Mouse (Mus musculus): ENCODE results near the gene Cryga. TPM values are rescaled to one million over a fixed set of nuclear protein-coding genes. Genes with fewer than 3 reads are reported as not detected.

Gene Cryga
- 0.26 TPM in 1 of 2 replicates, not detected in the other for polyA plus RNA-seq (2015; fragmentation: Nextera tagmentation; extraction: Ambion mirVana)

GRCm38 (mm10) chr1:65103273-65103672 is at the start of gene Cryga:
Gene Cryga (minus strand): TSS chr1:65103373.
- Histone ChIP-seq H3K9ac (no peak within 1 kb of the TSS), H3K27ac (replicated peaks) (no peak within 1 kb of the TSS), H3K9me3 (no peaks in the 10 kb centered on the region), H3K4me3 (no peak within 1 kb of the TSS), H3K36me3 (no peaks in the 10 kb centered on the region), H3K27me3 (no peaks in the 10 kb centered on the region), H3K4me2 (no peak within 1 kb of the TSS), H3K4me1 (replicated peaks) (no peaks in the 10 kb centered on the region)
- WGBS: 87% methylated on average over 11 of the region's 11 CpGs
- no peak for ATAC-seq (ENCODE audit: low FRiP score, low read depth)

- no peaks in the 10 kb centered on the region for H3K9me3 ChIP-seq
- no peaks in the 10 kb centered on the region for H3K4me1 ChIP-seq (replicated peaks)
- no peak overlapping the region for H3K27ac ChIP-seq (replicated peaks)
- no peaks in the 10 kb centered on the region for H3K27me3 ChIP-seq
- no peak overlapping the region for H3K4me3 ChIP-seq
- H3K9ac ChIP-seq: no peak overlapping the region
- no peak overlapping the region for H3K4me2 ChIP-seq
- no peaks in the 10 kb centered on the region for H3K36me3 ChIP-seq
- no peak for ATAC-seq (ENCODE audit: low FRiP score, low read depth)
- 78% methylated on average over 3 of the region's 3 CpGs for WGBS
Measured at GRCm38 (mm10) chr1:65147971-65148370, 44.8 kb upstream of the Cryga start.

- 88% methylated on average over 5 of the region's 5 CpGs for WGBS
- no peak overlapping the region for H3K27ac ChIP-seq (replicated peaks)
- H3K27me3 ChIP-seq: no peaks in the 10 kb centered on the region
- no peaks in the 10 kb centered on the region for H3K36me3 ChIP-seq
- H3K4me3 ChIP-seq: no peak overlapping the region
- no peak overlapping the region for H3K9ac ChIP-seq
- ATAC-seq (ENCODE audit: low FRiP score, low read depth): no peak
- H3K9me3 ChIP-seq: no peaks in the 10 kb centered on the region
- H3K4me2 ChIP-seq: no peak overlapping the region
- no peaks in the 10 kb centered on the region for H3K4me1 ChIP-seq (replicated peaks)
Measured at GRCm38 (mm10) chr1:65147326-65147725, 44.2 kb upstream of the Cryga start.

GRCm38 (mm10) chr1:65146601-65147000 is 43.4 kb upstream of the Cryga start:
- H3K9ac ChIP-seq: no peak overlapping the region
- no peaks in the 10 kb centered on the region for H3K4me1 ChIP-seq (replicated peaks)
- no peaks in the 10 kb centered on the region for H3K27me3 ChIP-seq
- WGBS: 67% methylated on average over 2 of the region's 2 CpGs
- H3K9me3 ChIP-seq: no peaks in the 10 kb centered on the region
- H3K4me3 ChIP-seq: no peak overlapping the region
- H3K36me3 ChIP-seq: no peaks in the 10 kb centered on the region
- no peak overlapping the region for H3K27ac ChIP-seq (replicated peaks)
- no peak for ATAC-seq (ENCODE audit: low FRiP score, low read depth)
- no peak overlapping the region for H3K4me2 ChIP-seq

- H3K27me3 ChIP-seq: no peaks in the 10 kb centered on the region
- H3K9me3 ChIP-seq: no peaks in the 10 kb centered on the region
- no peak overlapping the region for H3K4me2 ChIP-seq
- H3K4me1 ChIP-seq (replicated peaks): no peaks in the 10 kb centered on the region
- no peak overlapping the region for H3K4me3 ChIP-seq
- no peak overlapping the region for H3K27ac ChIP-seq (replicated peaks)
- H3K9ac ChIP-seq: no peak overlapping the region
- H3K36me3 ChIP-seq: no peaks in the 10 kb centered on the region
- ATAC-seq (ENCODE audit: low FRiP score, low read depth): no peak
- WGBS: 98% methylated on average over 2 of the region's 2 CpGs
Measured at GRCm38 (mm10) chr1:65144783-65145182, 41.6 kb upstream of the Cryga start.

GRCm38 (mm10) chr1:65137560-65137959 is 34.4 kb upstream of the Cryga start:
- Histone ChIP-seq H3K9ac (no peak overlapping the region), H3K36me3 (no peaks in the 10 kb centered on the region), H3K27me3 (no peaks in the 10 kb centered on the region), H3K4me1 (replicated peaks) (no peaks in the 10 kb centered on the region), H3K4me2 (no peak overlapping the region), H3K9me3 (no peaks in the 10 kb centered on the region), H3K27ac (replicated peaks) (no peak overlapping the region), H3K4me3 (no peak overlapping the region)
- WGBS: 89% methylated on average over 6 of the region's 6 CpGs
- ATAC-seq (ENCODE audit: low FRiP score, low read depth): no peak

GRCm38 (mm10) chr1:65132833-65133232 is 29.7 kb upstream of the Cryga start:
- no peaks in the 10 kb centered on the region for H3K4me1 ChIP-seq (replicated peaks)
- H3K4me2 ChIP-seq: no peak overlapping the region

GRCm38 (mm10) chr1:65131671-65132070 is 28.5 kb upstream of the Cryga start:
- Histone ChIP-seq H3K27ac (replicated peaks) (no peak overlapping the region), H3K4me3 (no peak overlapping the region), H3K27me3 (no peaks in the 10 kb centered on the region), H3K9ac (no peak overlapping the region), H3K36me3 (no peaks in the 10 kb centered on the region), H3K4me1 (replicated peaks) (no peaks in the 10 kb centered on the region), H3K4me2 (no peak overlapping the region), H3K9me3 (no peaks in the 10 kb centered on the region)
- no peak for ATAC-seq (ENCODE audit: low FRiP score, low read depth)
- WGBS: 100% methylated on average over 1 of the region's 1 CpGs

More at GRCm38 (mm10) chr1:65132833-65133232, 29.7 kb upstream of the Cryga start:
- Histone ChIP-seq H3K36me3 (no peaks in the 10 kb centered on the region), H3K4me3 (no peak overlapping the region), H3K27ac (replicated peaks) (no peak overlapping the region), H3K9me3 (no peaks in the 10 kb centered on the region), H3K9ac (no peak overlapping the region), H3K27me3 (no peaks in the 10 kb centered on the region)
- no peak for ATAC-seq (ENCODE audit: low FRiP score, low read depth)
- 82% methylated on average over 1 of the region's 1 CpGs for WGBS

- 82% methylated on average over 3 of the region's 3 CpGs for WGBS
- Histone ChIP-seq H3K4me2 (no peak overlapping the region), H3K4me3 (no peak overlapping the region), H3K27me3 (no peaks in the 10 kb centered on the region), H3K9me3 (no peaks in the 10 kb centered on the region), H3K9ac (no peak overlapping the region), H3K27ac (replicated peaks) (no peak overlapping the region), H3K36me3 (no peaks in the 10 kb centered on the region), H3K4me1 (replicated peaks) (no peaks in the 10 kb centered on the region)
- ATAC-seq (ENCODE audit: low FRiP score, low read depth): no peak
Measured at GRCm38 (mm10) chr1:65130226-65130625, 27.1 kb upstream of the Cryga start.

GRCm38 (mm10) chr1:65129634-65130180 is 26.5 kb upstream of the Cryga start:
- Histone ChIP-seq H3K9ac (no peak overlapping the region), H3K4me3 (no peak overlapping the region), H3K4me2 (no peak overlapping the region), H3K27ac (replicated peaks) (no peak overlapping the region), H3K4me1 (replicated peaks) (no peaks in the 10 kb centered on the region), H3K27me3 (no peaks in the 10 kb centered on the region), H3K36me3 (no peaks in the 10 kb centered on the region), H3K9me3 (no peaks in the 10 kb centered on the region)
- 75% methylated on average over 3 of the region's 3 CpGs for WGBS
- ATAC-seq (ENCODE audit: low FRiP score, low read depth): no peak

GRCm38 (mm10) chr1:65122574-65123372 is 19.6 kb upstream of the Cryga start, which contains the start of gene D630023F18Rik:
Gene D630023F18Rik (minus strand): TSS chr1:65123214.
- 31% methylated on average over 9 of the region's 9 CpGs for WGBS
- H3K4me3 ChIP-seq: peak within 1 kb of the TSS; percentile 37
- no peaks in the 10 kb centered on the region for H3K4me1 ChIP-seq (replicated peaks)
- ATAC-seq (ENCODE audit: low FRiP score, low read depth): peak; percentile 54; the same call in 1 of the 2 replicates
- H3K36me3 ChIP-seq: no peaks in the 10 kb centered on the region
- peak within 1 kb of the TSS; percentile 39 for H3K9ac ChIP-seq
- no peaks in the 10 kb centered on the region for H3K27me3 ChIP-seq
- H3K4me2 ChIP-seq: peak within 1 kb of the TSS; percentile 54
- no peaks in the 10 kb centered on the region for H3K9me3 ChIP-seq
- no peak within 1 kb of the TSS for H3K27ac ChIP-seq (replicated peaks)

- WGBS: 93% methylated on average over 1 of the region's 1 CpGs
- no peak within 1 kb of the TSS for H3K4me3 ChIP-seq
- no peaks in the 10 kb centered on the region for H3K9me3 ChIP-seq
- no peaks in the 10 kb centered on the region for H3K27me3 ChIP-seq
- no peaks in the 10 kb centered on the region for H3K4me1 ChIP-seq (replicated peaks)
- H3K9ac ChIP-seq: no peak within 1 kb of the TSS
- no peak within 1 kb of the TSS for H3K4me2 ChIP-seq
- no peak for ATAC-seq (ENCODE audit: low FRiP score, low read depth)
- H3K27ac ChIP-seq (replicated peaks): no peak within 1 kb of the TSS
- H3K36me3 ChIP-seq: no peaks in the 10 kb centered on the region
Measured at GRCm38 (mm10) chr1:65119438-65119837, 16.3 kb upstream of the Cryga start, which contains the start of gene Gm28845. Gene Gm28845 (minus strand): TSS chr1:65119558.
